Mouse (Mus musculus) midbrain, embryonic 15.5 days (tissue): ENCODE measurements around the gene Aatk. TPM values are rescaled to one million over a fixed set of nuclear protein-coding genes. Genes with fewer than 3 reads are reported as not detected.

Experiments
- ATAC-seq: fragments of 200-750 bp; cut with Nextera tagmentation; replicated peaks from 2 replicates; pipeline ENCODE4 v1.8.0; 2017; ENCODE audit warnings: moderate TSS enrichment
- H3K27ac ChIP-seq: fragments of 300-500 bp; sonication (generic); 2 replicates; pipeline ENCODE4 v1.5.1; 2015; ENCODE audit warnings: mild to moderate bottlenecking, inconsistent platforms
- H3K27me3 ChIP-seq: fragments of 300-500 bp; sonication (generic); replicated peaks from 2 replicates; pipeline ENCODE4 v1.6.1; 2015; ENCODE audit warnings: inconsistent platforms
- H3K36me3 ChIP-seq: fragments of 300-500 bp; sonication (generic); replicated peaks from 2 replicates; pipeline ENCODE4 v1.6.1; 2015; ENCODE audit warnings: inconsistent platforms
- H3K4me1 ChIP-seq: fragments of 300-500 bp; sonication (generic); 2 replicates; pipeline ENCODE4 v1.6.1; 2015; ENCODE audit warnings: inconsistent platforms
- H3K4me2 ChIP-seq: fragments of 300-500 bp; sonication (generic); 2 replicates; pipeline ENCODE4 v1.6.1; 2015; ENCODE audit warnings: inconsistent platforms, mild to moderate bottlenecking, moderate library complexity
- H3K4me3 ChIP-seq: fragments of 300-500 bp; sonication (generic); 2 replicates; pipeline ENCODE4 v1.5.1; 2015; ENCODE audit warnings: mild to moderate bottlenecking, inconsistent platforms
- H3K9ac ChIP-seq: fragments of 300-500 bp; sonication (generic); 2 replicates; pipeline ENCODE4 v1.6.1; 2015; ENCODE audit warnings: mild to moderate bottlenecking, inconsistent platforms
- H3K9me3 ChIP-seq: fragments of 300-500 bp; sonication (generic); 2 replicates; pipeline ENCODE4 v1.6.1; 2016; ENCODE audit warnings: inconsistent platforms
- WGBS: fragments of 180-500 bp; shearing (Covaris S2); methylation state at CpG from one replicate; pipeline ENCODE4 v1.1.7; 2015; ENCODE audit warnings: mixed read lengths; 5-methylcytosine and 5-hydroxymethylcytosine counted together
- polyA plus RNA-seq: library from polyadenylated mRNA; unstranded; fragments of >200 nt; fragmentation: Nextera tagmentation; extraction: Ambion mirVana; gene quantifications from 2 replicates; pipeline ENCODE4 v1.2.1, GENCODE M21; 2015

The Aatk gene
- polyA plus RNA-seq, 1 experiment from 2014 or later: 45.3 TPM

DNA sequence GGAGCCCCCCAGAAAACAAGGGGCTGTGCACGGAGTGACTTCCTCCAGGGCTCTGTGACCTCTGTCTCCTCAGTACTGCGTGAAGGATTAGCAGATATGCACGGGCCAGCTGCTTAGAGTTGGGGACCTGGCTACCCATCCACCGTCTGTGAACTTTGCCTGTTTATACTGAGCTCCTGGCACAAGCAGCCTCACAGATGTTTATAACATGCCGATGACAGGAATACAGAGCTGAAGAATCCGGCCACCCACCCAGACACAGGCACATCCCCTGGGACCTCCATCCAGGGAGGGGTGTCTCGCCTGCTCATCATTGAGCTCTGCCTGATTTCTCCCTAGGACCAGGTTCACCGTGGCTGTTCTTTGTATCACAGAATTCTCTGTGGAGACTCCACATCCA lies 14.9 kb downstream of the Aatk start:
- Histone ChIP-seq H3K4me2 (no peak overlapping the region), H3K27ac (no peak overlapping the region), H3K27me3 (no peaks in the 10 kb centered on the region), H3K4me1 (0 out of 2 replicates have a peak, but pooled peaks cover 5% of the 10 kb centered on the region), H3K9ac (no peak overlapping the region), H3K9me3 (no peaks in the 10 kb centered on the region), H3K36me3 (no peaks in the 10 kb centered on the region), H3K4me3 (no peak overlapping the region)
- 63% methylated on average over 8 of the region's 8 CpGs for WGBS
- no peak for ATAC-seq

DNA sequence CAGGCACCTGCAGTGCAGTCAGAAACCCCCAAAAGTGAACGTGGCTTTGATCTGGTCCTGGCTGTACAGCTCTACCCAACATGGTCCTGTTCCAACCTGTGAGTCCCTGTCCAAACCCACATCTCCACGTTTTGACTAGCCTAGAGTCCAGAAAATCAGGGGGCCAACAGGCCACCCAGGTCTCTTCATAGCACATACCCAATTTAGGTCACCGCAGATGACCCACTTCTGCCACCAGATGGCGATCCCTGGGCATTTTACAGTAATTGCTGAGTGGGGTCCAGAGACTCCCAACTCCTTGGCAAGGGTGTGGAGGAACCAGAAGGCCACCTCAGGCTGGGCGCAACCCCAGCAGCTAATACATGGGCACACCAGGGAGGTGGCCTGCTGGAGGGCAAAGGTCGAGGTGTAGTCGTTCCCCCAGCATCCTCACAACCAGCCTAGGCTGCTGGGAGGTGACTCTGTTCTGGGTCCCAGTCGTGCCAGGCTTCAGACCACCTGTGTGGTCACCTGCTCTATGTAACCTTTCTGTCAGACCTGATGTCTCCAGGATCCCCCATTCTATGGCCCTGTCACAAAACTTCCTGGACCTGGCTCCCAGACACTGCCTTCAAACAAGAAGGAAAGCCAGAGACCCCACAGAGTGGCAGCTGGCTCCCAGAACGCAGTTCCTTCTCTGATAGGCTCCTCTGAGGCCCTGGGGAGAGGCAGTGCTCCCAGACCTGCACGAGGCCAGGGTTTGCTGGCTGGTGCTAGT lies 16.6 kb downstream of the Aatk start:
- H3K9ac ChIP-seq: no peak overlapping the region
- WGBS: 35% methylated on average over 10 of the region's 10 CpGs
- H3K27ac ChIP-seq: no peak overlapping the region

DNA sequence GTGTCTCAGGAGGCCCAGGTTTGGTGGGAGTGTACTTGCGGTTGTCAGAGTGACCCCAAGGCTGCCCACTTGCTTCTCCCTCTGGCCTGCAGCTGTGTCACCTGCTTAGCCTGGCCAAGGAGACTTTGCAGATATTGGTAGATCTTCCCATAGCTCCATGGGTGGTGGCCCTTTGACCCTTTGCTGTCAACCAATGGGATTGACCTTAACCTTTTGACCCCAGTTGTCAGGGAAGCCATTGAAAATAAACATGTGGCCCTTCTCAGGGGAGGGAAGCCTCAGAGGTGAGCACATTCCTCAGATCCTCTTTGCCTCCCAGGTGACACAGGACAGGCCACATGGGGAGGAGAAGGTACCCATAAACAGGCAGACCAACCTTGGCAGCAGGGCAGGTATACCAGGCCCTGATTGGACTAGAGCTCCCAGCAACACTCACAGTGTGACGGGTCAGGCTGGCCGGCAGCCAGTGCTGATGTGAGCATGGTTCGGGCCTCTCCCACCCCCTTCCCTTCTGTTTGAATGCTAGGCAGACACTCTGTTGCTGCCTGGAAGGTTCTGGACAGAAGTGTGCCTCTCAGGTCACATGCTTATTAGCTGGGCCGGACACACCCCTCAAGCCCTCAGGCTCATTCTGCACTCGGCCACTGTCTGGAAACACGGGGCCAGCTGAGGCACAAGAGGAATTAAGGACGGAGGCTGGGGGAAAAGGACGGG lies 17.4 kb downstream of the Aatk start:
- H3K36me3 ChIP-seq: no peaks in the 10 kb centered on the region
- 0 out of 2 replicates have a peak, but pooled peaks have one; percentile 25 for ATAC-seq
- no peak overlapping the region for H3K4me2 ChIP-seq
- H3K27ac ChIP-seq: no peak overlapping the region
- no peaks in the 10 kb centered on the region for H3K9me3 ChIP-seq
- WGBS: 46% methylated on average over 9 of the region's 9 CpGs
- no peak overlapping the region for H3K9ac ChIP-seq
- H3K27me3 ChIP-seq: no peaks in the 10 kb centered on the region
- H3K4me3 ChIP-seq: no peak overlapping the region
- H3K4me1 ChIP-seq: 0 out of 2 replicates have a peak, but pooled peaks cover 5% of the 10 kb centered on the region

More for the DNA sequence above, 16.6 kb downstream of the Aatk start:
- Histone ChIP-seq H3K27me3 (no peaks in the 10 kb centered on the region), H3K36me3 (no peaks in the 10 kb centered on the region), H3K4me1 (0 out of 2 replicates have a peak, but pooled peaks cover 5% of the 10 kb centered on the region), H3K4me3 (no peak overlapping the region), H3K9me3 (no peaks in the 10 kb centered on the region), H3K4me2 (no peak overlapping the region)
- ATAC-seq: peak; percentile 57

DNA sequence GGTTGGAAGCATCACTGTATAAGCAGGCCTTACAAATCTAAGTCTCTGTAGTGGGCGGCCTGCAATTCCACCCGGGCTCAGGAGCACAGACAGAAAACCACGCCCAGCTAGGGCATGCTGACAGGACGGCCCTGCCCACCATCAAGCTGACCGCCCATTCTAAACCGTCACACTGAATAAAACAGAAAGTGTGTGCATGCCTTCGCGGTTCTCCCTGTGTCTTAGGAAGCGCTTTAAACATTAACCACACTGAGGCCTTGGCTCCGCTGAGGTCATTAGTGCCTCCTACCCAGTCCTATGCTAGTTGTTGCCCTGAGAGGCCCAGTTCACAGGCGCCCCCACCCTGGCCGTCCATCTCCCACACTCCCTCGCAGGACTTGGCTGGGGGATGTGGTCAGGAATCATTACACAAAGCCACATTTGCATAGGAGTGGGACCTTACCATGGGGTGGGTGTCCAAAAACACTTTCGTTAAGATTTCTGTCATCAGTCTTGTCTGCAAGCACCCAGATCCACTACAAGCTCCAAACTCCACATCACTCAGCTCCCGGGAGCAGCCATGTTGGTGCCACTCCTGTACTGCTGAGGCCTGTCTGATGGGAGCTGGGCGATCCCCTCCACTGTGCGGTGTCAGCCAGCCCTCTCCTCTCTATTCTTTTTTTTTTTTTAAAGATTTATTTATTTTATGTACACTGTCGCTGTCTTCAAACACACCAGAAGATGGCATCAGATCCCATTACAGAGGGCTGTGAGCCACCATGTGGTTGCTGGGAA lies 18.5 kb downstream of the Aatk start:
- Histone ChIP-seq H3K4me2 (no peak overlapping the region), H3K9ac (no peak overlapping the region), H3K27ac (no peak overlapping the region), H3K9me3 (no peaks in the 10 kb centered on the region), H3K4me3 (no peak overlapping the region), H3K27me3 (no peaks in the 10 kb centered on the region), H3K36me3 (no peaks in the 10 kb centered on the region), H3K4me1 (peaks cover 11% of the 10 kb centered on the region)
- no peak for ATAC-seq
- WGBS: 72% methylated on average over 18 of the region's 18 CpGs

DNA sequence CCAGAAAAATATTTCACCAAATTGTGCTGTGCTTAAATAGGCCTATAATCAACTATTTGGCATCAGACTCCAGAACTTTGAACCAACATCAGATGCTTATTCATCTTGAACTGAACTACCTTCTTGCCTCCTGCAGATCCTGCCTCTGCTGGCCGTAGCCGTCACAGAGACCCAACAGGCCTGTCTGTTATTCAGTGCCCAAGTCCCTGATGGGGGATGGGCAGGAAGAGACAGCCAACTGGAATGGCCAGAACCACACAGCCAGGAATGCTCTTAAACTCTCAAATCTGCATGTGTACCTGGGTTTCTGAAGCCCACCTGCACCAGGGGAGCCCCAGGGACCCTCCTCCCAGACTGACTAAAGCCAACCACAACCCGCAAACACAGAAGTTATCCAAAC lies 20.0 kb downstream of the Aatk start:
- Histone ChIP-seq H3K27ac (no peak overlapping the region), H3K27me3 (no peaks in the 10 kb centered on the region), H3K4me1 (peaks cover 26% of the 10 kb centered on the region), H3K9ac (no peak overlapping the region), H3K9me3 (no peaks in the 10 kb centered on the region), H3K4me3 (no peak overlapping the region), H3K36me3 (no peaks in the 10 kb centered on the region), H3K4me2 (no peak overlapping the region)
- WGBS: 73% methylated on average over 3 of the region's 3 CpGs
- ATAC-seq: no peak

DNA sequence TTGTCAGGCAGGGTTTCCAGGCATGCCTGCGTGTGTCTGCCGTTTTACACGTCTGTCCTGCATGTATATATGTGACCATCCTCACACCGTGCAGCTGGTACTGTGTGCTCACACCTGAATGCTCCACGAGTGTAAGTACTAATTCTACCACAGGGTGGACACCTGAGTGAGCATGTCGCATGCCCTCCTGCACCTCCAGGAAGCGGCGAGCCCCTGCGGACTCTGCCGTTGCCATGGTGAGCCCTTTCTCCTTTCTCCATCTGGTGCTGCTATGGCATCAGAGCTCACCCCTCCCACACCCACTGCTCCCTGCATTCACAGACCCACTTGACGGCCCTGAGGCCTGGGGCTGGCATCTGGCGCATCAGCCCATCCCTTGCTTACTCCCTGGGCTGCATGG lies 24.1 kb downstream of the Aatk start:
- Histone ChIP-seq H3K4me3 (no peak overlapping the region), H3K4me1 (peaks cover 28% of the 10 kb centered on the region), H3K36me3 (no peaks in the 10 kb centered on the region), H3K9me3 (no peaks in the 10 kb centered on the region), H3K9ac (0 out of 2 replicates have a peak overlapping the region, but pooled peaks have one; percentile 14), H3K27me3 (no peaks in the 10 kb centered on the region), H3K27ac (peak overlapping the region; percentile 80), H3K4me2 (peak overlapping the region; percentile 14)
- peak; percentile 70 for ATAC-seq
- 29% methylated on average over 12 of the region's 12 CpGs for WGBS

DNA sequence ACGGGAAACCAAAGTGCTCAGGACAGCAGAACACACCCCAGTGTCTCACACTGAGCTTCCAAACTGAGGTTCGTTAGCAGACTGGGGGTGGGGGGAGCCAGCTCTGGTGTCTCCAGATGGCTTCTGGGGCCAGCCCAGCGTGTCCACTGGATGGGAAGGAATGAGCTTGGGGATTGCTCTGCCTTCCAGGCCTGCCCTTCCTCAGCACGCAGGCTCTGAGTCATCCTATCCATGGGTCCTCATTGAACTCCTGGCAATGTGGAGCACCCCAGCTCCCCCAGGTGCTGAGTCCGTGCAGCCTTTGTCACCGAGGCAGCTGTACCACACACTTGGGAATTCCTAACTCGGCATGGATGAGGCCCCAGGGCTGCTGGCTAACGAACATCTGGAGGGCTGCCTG lies 24.8 kb downstream of the Aatk start:
- WGBS: 47% methylated on average over 8 of the region's 8 CpGs
- Histone ChIP-seq H3K36me3 (no peaks in the 10 kb centered on the region), H3K9me3 (no peaks in the 10 kb centered on the region), H3K4me2 (no peak overlapping the region), H3K27ac (peak overlapping the region; percentile 80; the same call in 1 of the 2 replicates), H3K4me3 (no peak overlapping the region), H3K9ac (no peak overlapping the region), H3K27me3 (no peaks in the 10 kb centered on the region), H3K4me1 (peaks cover 28% of the 10 kb centered on the region)
- ATAC-seq: no peak

DNA sequence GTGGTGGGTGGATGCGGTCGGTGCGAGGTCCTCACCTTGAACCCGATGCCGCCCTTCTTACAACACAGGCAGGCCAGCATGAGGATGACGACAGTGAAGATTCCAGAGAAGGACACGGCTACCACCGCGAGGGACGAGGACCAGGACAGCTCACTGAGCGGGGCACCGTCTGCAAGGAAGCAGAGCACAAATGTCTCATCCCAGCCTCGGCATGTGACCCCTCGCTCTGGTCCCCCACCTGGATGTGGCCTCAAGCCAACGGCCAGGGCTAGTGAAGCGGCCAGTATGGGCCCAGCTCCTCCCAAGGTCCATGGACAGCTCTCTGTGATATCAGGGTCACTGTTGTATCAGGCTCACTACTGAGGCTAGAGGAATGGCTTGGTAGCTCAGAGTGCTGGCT lies 25.6 kb downstream of the Aatk start:
- Histone ChIP-seq H3K4me2 (no peak overlapping the region), H3K9me3 (no peaks in the 10 kb centered on the region), H3K36me3 (no peaks in the 10 kb centered on the region), H3K9ac (no peak overlapping the region), H3K4me1 (peaks cover 28% of the 10 kb centered on the region), H3K27me3 (no peaks in the 10 kb centered on the region), H3K27ac (no peak overlapping the region), H3K4me3 (no peak overlapping the region)
- WGBS: 90% methylated on average over 16 of the region's 16 CpGs
- no peak for ATAC-seq

DNA sequence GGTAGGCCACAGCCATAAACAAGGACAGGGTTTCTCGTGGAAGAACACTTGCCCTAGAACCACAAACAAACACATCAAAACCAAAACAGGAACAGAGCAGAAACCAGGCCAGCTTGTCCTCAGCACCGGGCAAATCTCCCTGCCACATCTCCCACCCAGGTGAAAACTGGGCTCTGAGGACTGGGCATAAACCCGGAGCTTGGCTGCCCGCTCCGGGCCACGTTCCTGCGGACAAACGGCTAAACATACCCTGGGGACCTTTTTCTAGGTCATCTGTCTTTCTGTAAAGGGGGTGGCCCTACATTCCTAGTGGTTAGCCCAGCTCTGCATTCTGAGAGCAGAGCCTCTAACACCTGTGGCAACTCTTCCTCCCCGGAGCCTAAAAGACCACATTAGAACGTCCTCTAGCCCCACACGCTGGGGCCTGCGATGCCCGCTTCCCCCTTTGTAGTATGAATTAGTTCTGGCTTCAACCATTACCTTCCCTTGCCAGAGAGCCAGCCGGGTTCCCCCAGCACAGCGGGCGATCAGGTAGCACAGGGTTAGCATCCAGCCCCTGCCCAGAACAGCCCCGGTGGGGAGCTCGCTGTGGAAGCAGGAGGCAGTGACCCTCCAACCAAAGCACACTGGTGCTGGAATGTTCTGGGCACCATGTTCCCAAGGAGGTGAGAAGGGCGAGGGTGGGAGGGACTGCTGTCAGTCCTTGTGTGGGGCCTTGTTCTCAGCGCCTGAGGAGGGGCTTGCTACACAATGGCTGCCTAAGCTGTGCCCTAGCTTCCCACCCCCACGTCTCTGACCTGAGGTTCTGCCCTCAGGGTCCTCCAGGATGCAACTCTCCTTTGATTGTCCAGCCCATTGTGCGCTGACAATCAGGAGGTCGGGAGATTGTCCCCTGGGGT lies 27.2 kb downstream of the Aatk start:
- Histone ChIP-seq H3K36me3 (no peaks in the 10 kb centered on the region), H3K27me3 (no peaks in the 10 kb centered on the region; the same call in 1 of the 2 replicates), H3K4me3 (no peak overlapping the region), H3K9me3 (no peaks in the 10 kb centered on the region), H3K9ac (no peak overlapping the region), H3K4me2 (no peak overlapping the region), H3K27ac (no peak overlapping the region), H3K4me1 (peaks cover 28% of the 10 kb centered on the region)
- ATAC-seq: no peak
- WGBS: 43% methylated on average over 23 of the region's 23 CpGs

DNA sequence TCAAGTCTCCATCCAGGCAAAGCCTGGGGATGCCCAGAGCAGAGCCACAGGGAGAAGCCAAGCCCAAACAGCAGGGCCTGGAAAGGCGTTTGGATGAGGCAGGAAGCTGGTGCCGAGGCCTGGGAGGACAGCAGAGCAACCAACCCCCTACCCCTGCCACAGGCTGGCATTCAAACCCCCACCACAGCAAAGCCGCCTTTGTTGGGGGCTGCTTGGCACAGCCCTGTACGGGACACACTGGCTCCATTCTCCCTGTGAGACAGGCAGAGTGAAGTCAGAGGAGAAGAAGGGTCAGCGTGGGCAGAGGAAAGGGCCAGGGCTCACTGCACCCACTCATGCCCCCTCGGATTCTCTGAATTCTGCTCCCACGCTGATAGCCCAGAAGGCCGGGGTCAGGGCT lies 30.0 kb downstream of the Aatk start:
- no peak overlapping the region for H3K4me3 ChIP-seq
- no peak overlapping the region for H3K9ac ChIP-seq
- no peak overlapping the region for H3K4me2 ChIP-seq
- peaks cover under 1% of the 10 kb centered on the region; the same call in 1 of the 2 replicates for H3K36me3 ChIP-seq
- no peaks in the 10 kb centered on the region; the same call in 1 of the 2 replicates for H3K27me3 ChIP-seq
- no peak for ATAC-seq
- peaks cover 18% of the 10 kb centered on the region for H3K4me1 ChIP-seq
- no peaks in the 10 kb centered on the region for H3K9me3 ChIP-seq
- 86% methylated on average over 8 of the region's 8 CpGs for WGBS
- no peak overlapping the region for H3K27ac ChIP-seq

DNA sequence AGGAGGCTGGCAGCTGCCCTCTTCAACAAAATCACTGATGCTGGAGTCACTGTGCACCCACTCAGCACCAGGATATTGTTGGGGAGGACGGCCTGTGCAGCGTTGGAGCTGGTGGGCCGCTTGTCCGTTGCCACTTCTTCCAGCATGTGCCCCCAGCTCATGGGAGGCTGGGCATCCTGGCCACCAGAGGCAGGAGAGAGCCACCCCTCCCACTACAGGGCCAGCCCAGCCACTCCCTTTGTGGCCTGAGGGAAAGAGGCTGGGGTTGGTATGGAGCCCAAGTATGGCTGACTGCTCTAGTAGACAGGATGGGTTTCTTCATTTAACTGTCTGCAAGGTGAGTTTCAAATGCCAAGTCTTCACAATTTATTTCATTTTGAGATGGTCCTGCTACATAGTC lies 32.2 kb downstream of the Aatk start:
- Histone ChIP-seq H3K36me3 (peaks cover 16% of the 10 kb centered on the region; the same call in 1 of the 2 replicates), H3K27ac (no peak overlapping the region), H3K9ac (no peak overlapping the region), H3K27me3 (no peaks in the 10 kb centered on the region; the same call in 1 of the 2 replicates), H3K4me3 (no peak overlapping the region), H3K4me1 (peaks cover 20% of the 10 kb centered on the region), H3K4me2 (no peak overlapping the region), H3K9me3 (no peaks in the 10 kb centered on the region)
- 93% methylated on average over 4 of the region's 4 CpGs for WGBS
- no peak for ATAC-seq
